Mouse (Mus musculus) midbrain, embryonic 16.5 days (tissue): ENCODE results near the gene Tnik. TPM values are rescaled to one million over a fixed set of nuclear protein-coding genes. Genes with fewer than 3 reads are reported as not detected.
A peak's percentile ranks its signal among the peaks of the same experiment; 100 is the strongest.

Experiments
- ATAC-seq: fragments of 200-750 bp; cut with Nextera tagmentation; 2 replicates; pipeline ENCODE4 v1.8.0; 2017; ENCODE audit warnings: moderate TSS enrichment
- H3K27ac ChIP-seq: fragments of 300-500 bp; sonication (generic); 2 replicates; pipeline ENCODE4 v1.5.1; 2014; ENCODE audit warnings: mild to moderate bottlenecking, low read length, mixed read lengths
- H3K27me3 ChIP-seq: fragments of 300-500 bp; sonication (generic); 2 replicates; pipeline ENCODE4 v1.6.1; 2014; ENCODE audit warnings: low read depth, low read length, mixed read lengths; ENCODE audit not compliant: control insufficient read depth, insufficient read depth
- H3K36me3 ChIP-seq: fragments of 300-500 bp; sonication (generic); 2 replicates; pipeline ENCODE4 v1.6.1; 2014; ENCODE audit warnings: mild to moderate bottlenecking, low read length, moderate library complexity, mixed read lengths; ENCODE audit not compliant: control insufficient read depth, insufficient read depth
- H3K4me1 ChIP-seq: fragments of 300-500 bp; sonication (generic); 2 replicates; pipeline ENCODE4 v1.6.1; 2014; ENCODE audit warnings: mild to moderate bottlenecking, low read length, mixed read lengths; ENCODE audit not compliant: control insufficient read depth, insufficient read depth
- H3K4me2 ChIP-seq: fragments of 300-500 bp; sonication (generic); 2 replicates; pipeline ENCODE4 v1.6.1; 2014; ENCODE audit warnings: mild to moderate bottlenecking, low read length, mixed read lengths
- H3K4me3 ChIP-seq: fragments of 300-500 bp; sonication (generic); 2 replicates; pipeline ENCODE4 v1.5.1; 2014; ENCODE audit warnings: low read depth, mild to moderate bottlenecking, low read length, moderate library complexity, mixed read lengths
- H3K9ac ChIP-seq: fragments of 300-500 bp; sonication (generic); 2 replicates; pipeline ENCODE4 v1.6.1; 2014; ENCODE audit warnings: low read depth, low read length, mixed read lengths
- H3K9me3 ChIP-seq: fragments of 300-500 bp; sonication (generic); replicated peaks from 2 replicates; pipeline ENCODE4 v1.6.1; 2014; ENCODE audit warnings: mild to moderate bottlenecking, low read length, mixed read lengths; ENCODE audit not compliant: control insufficient read depth, poor library complexity, severe bottlenecking
- WGBS: fragments of 180-500 bp; shearing (Covaris S2); extraction: QIAGEN DNeasy Blood & Tissue Kit; methylation state at CpG from one replicate; pipeline ENCODE4 v1.1.7; 2014; 5-methylcytosine and 5-hydroxymethylcytosine counted together
- polyA plus RNA-seq: library from polyadenylated mRNA; unstranded; fragments of >200 nt; fragmentation: Nextera tagmentation; extraction: Ambion mirVana; gene quantifications from 2 replicates; pipeline ENCODE4 v1.2.1, GENCODE M21; 2015

The Tnik gene
- polyA plus RNA-seq, 1 experiment from 2014 or later = 68.2 TPM

GRCm38 (mm10) chr3:28554934-28555333 is 291.9 kb downstream of the Tnik start:
- H3K4me1 ChIP-seq = peaks cover 10% of the 10 kb centered on the region
- no peak overlapping the region for H3K4me3 ChIP-seq
- no peaks in the 10 kb centered on the region for H3K9me3 ChIP-seq
- no peak overlapping the region for H3K4me2 ChIP-seq
- H3K27me3 ChIP-seq = no peaks in the 10 kb centered on the region
- 0 out of 2 replicates have a peak overlapping the region, but pooled peaks have one; percentile 10 for H3K27ac ChIP-seq
- WGBS = 70% methylated on average over 9 of the region's 9 CpGs
- peaks cover 3% of the 10 kb centered on the region; the same call in 1 of the 2 replicates for H3K36me3 ChIP-seq
- no peak overlapping the region for H3K9ac ChIP-seq
- no peak for ATAC-seq

- ATAC-seq = no peak
- Histone ChIP-seq H3K4me3 (no peak overlapping the region), H3K9ac (no peak overlapping the region), H3K27me3 (no peaks in the 10 kb centered on the region), H3K27ac (no peak overlapping the region), H3K4me2 (no peak overlapping the region), H3K36me3 (peaks cover 3% of the 10 kb centered on the region; the same call in 1 of the 2 replicates), H3K9me3 (no peaks in the 10 kb centered on the region), H3K4me1 (peaks cover 6% of the 10 kb centered on the region; the same call in 1 of the 2 replicates)
- WGBS = 63% methylated on average over 7 of the region's 7 CpGs
Measured at GRCm38 (mm10) chr3:28555795-28556570, 293.0 kb downstream of the Tnik start.

- no peak overlapping the region for H3K4me2 ChIP-seq
- H3K9ac ChIP-seq = no peak overlapping the region
- no peaks in the 10 kb centered on the region for H3K27me3 ChIP-seq
- H3K36me3 ChIP-seq = peaks cover 3% of the 10 kb centered on the region; the same call in 1 of the 2 replicates
- H3K9me3 ChIP-seq = no peaks in the 10 kb centered on the region
- 37% methylated on average over 4 of the region's 4 CpGs for WGBS
- peaks cover 5% of the 10 kb centered on the region; the same call in 1 of the 2 replicates for H3K4me1 ChIP-seq
- H3K27ac ChIP-seq = peak overlapping the region; percentile 66
- H3K4me3 ChIP-seq = no peak overlapping the region
- peak; percentile 90 for ATAC-seq
Measured at GRCm38 (mm10) chr3:28558328-28558871, 295.4 kb downstream of the Tnik start.

- Histone ChIP-seq H3K4me3 (no peak overlapping the region), H3K4me1 (peaks cover 5% of the 10 kb centered on the region; the same call in 1 of the 2 replicates), H3K27me3 (no peaks in the 10 kb centered on the region), H3K9me3 (no peaks in the 10 kb centered on the region), H3K4me2 (no peak overlapping the region), H3K36me3 (peaks cover 9% of the 10 kb centered on the region), H3K9ac (no peak overlapping the region), H3K27ac (no peak overlapping the region)
- no peak for ATAC-seq
- 78% methylated on average over 4 of the region's 4 CpGs for whole genome bisulfite sequencing
Measured at GRCm38 (mm10) chr3:28561408-28561807, 298.4 kb downstream of the Tnik start.

- H3K27ac ChIP-seq = no peak overlapping the region
- WGBS = 71% methylated on average over 10 of the region's 10 CpGs
Measured at GRCm38 (mm10) chr3:28562612-28563332, 299.8 kb downstream of the Tnik start.

GRCm38 (mm10) chr3:28564370-28565357 is 301.6 kb downstream of the Tnik start:
- Histone ChIP-seq H3K9ac (no peak overlapping the region), H3K27ac (no peak overlapping the region)

More at GRCm38 (mm10) chr3:28562612-28563332, 299.8 kb downstream of the Tnik start:
- Histone ChIP-seq H3K4me1 (0 out of 2 replicates have a peak, but pooled peaks cover 3% of the 10 kb centered on the region), H3K4me2 (no peak overlapping the region), H3K9ac (no peak overlapping the region), H3K9me3 (no peaks in the 10 kb centered on the region), H3K36me3 (peaks cover 14% of the 10 kb centered on the region), H3K4me3 (no peak overlapping the region), H3K27me3 (no peaks in the 10 kb centered on the region)
- ATAC-seq = no peak

GRCm38 (mm10) chr3:28577301-28577700 is 314.3 kb downstream of the Tnik start:
- ATAC-seq = no peak
- Histone ChIP-seq H3K4me2 (no peak overlapping the region), H3K9ac (no peak overlapping the region), H3K27ac (no peak overlapping the region), H3K9me3 (no peaks in the 10 kb centered on the region), H3K4me3 (no peak overlapping the region), H3K27me3 (no peaks in the 10 kb centered on the region), H3K4me1 (0 out of 2 replicates have a peak, but pooled peaks cover 4% of the 10 kb centered on the region), H3K36me3 (peaks cover 12% of the 10 kb centered on the region)
- 32% methylated on average over 15 of the region's 15 CpGs for WGBS

More at GRCm38 (mm10) chr3:28564370-28565357, 301.6 kb downstream of the Tnik start:
- no peaks in the 10 kb centered on the region for H3K27me3 ChIP-seq
- no peak overlapping the region for H3K4me3 ChIP-seq
- H3K9me3 ChIP-seq = no peaks in the 10 kb centered on the region
- no peaks in the 10 kb centered on the region for H3K4me1 ChIP-seq
- no peak for ATAC-seq
- WGBS = 65% methylated on average over 12 of the region's 12 CpGs
- H3K4me2 ChIP-seq = no peak overlapping the region
- peaks cover 14% of the 10 kb centered on the region for H3K36me3 ChIP-seq

- no peak overlapping the region for H3K27ac ChIP-seq
- WGBS = 93% methylated on average over 18 of the region's 18 CpGs
- no peak overlapping the region for H3K4me3 ChIP-seq
- no peaks in the 10 kb centered on the region for H3K27me3 ChIP-seq
- H3K4me1 ChIP-seq = 0 out of 2 replicates have a peak, but pooled peaks cover 4% of the 10 kb centered on the region
- peaks cover 6% of the 10 kb centered on the region for H3K36me3 ChIP-seq
- H3K9me3 ChIP-seq = no peaks in the 10 kb centered on the region
- no peak overlapping the region for H3K9ac ChIP-seq
- ATAC-seq = no peak
- H3K4me2 ChIP-seq = no peak overlapping the region
Measured at GRCm38 (mm10) chr3:28578950-28579615, 316.1 kb downstream of the Tnik start.
